Mouse (Mus musculus): Measurements from ENCODE around the gene Ugt1a10. TPM values are rescaled to one million over a fixed set of nuclear protein-coding genes. Genes with fewer than 3 reads are reported as not detected.
A peak's percentile ranks its signal among the peaks of the same experiment; 100 is the strongest.

Ugt1a10 gene
- polyA plus RNA-seq, 1 experiment from 2014 or later = 0.14 TPM

DNA sequence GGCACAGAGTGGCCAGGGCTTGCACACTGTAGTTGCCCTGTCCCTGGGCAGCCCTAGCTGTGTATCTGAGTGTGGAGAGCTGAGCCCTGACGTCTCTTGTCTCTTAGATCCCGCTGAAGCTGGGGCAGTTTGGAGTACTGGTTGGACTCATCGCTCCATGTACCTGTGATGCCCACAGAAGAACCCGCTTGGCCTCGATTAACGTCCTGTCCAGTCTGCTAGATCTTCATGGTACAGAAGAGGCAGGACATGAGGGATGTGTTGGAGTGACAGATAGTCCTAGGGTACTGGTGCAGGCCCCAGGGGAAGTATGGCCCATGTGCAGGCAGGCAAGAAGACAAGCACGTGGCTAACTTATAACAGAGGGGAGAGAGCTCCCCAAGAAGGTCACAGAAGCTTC is 194.4 kb downstream of the Ugt1a10 start:
- ChIA-PET POLR2A (interaction anchor here (1.1 to 1.3 kb wide), 2 partner anchors 14 to 42 kb away, joined by 3 to 4 read pairs; no protein-coding TSS in a partner anchor), CTCF (interaction anchor here (1.2 to 1.9 kb wide), 4 partner anchors 13 to 38 kb away, joined by 3 to 6 read pairs (median 4); partner anchors contain the start of genes Hjurp, Trpm8 and Ugt1a1)
- no peak for TF ChIP-seq CTCF (IDR thresholded peaks at IDR 0.05)
- no peaks in the 10 kb centered on the region for H3K27me3 ChIP-seq
- ATAC-seq (no peak), DNase-seq (ENCODE audit: low read depth, low spot score) (no peak)
- in situ Hi-C loops (cut with MboI; ENCODE audit: low pct_unique_long_range_greater_than_20kb) = no loop called here

DNA sequence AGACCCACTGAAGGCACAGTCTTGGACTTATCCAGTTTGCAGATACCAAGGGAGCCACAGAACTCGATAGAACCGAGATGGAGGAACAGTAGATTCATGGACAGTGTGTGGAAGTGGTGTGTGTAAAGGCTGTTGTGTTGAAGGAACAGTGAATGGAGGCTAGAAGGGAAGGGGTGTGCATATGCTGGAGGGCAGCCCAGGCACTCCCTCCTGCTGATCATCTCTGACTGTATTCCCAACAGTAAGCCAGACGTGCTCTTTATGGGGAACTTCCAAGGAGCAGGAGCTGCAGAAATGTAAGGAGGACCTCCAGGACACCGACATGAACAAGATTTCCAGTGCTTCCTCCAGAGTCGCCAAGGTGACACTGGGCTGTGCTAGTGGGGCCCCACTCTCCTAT is 194.8 kb downstream of the Ugt1a10 start:
- no peaks in the 10 kb centered on the region for H3K27me3 ChIP-seq
- TF ChIP-seq CTCF (IDR thresholded peaks at IDR 0.05) = no peak
- POLR2A ChIA-PET = interaction anchor here (1.1 to 1.3 kb wide), 2 partner anchors 14 to 43 kb away, joined by 3 to 4 read pairs; no protein-coding TSS in a partner anchor
- no peak for DNase-seq (ENCODE audit: low read depth, low spot score)
- CTCF ChIA-PET = interaction anchor here (1.9 kb wide), 1 partner anchor 13 kb away, joined by 5 read pairs; no protein-coding TSS in a partner anchor
- ATAC-seq = no peak
- in situ Hi-C loops (cut with MboI; ENCODE audit: low pct_unique_long_range_greater_than_20kb) = no loop called here

- DNase-seq (ENCODE audit: low read depth, low spot score) = no peak
- in situ Hi-C loops (cut with MboI; ENCODE audit: low pct_unique_long_range_greater_than_20kb) = no loop called here
- ChIA-PET POLR2A (no interaction called here), CTCF (interaction anchor here (0.8 to 1.8 kb wide), 5 partner anchors 8 to 37 kb away, joined by 3 to 6 read pairs (median 4); partner anchors contain the start of genes Hjurp and Trpm8)
- no peak for ATAC-seq
- no peak for TF ChIP-seq CTCF (IDR thresholded peaks at IDR 0.05)
- no peaks in the 10 kb centered on the region for H3K27me3 ChIP-seq
Measured at GRCm38 (mm10) chr1:88253106-88253505, 197.9 kb downstream of the Ugt1a10 start.

DNA sequence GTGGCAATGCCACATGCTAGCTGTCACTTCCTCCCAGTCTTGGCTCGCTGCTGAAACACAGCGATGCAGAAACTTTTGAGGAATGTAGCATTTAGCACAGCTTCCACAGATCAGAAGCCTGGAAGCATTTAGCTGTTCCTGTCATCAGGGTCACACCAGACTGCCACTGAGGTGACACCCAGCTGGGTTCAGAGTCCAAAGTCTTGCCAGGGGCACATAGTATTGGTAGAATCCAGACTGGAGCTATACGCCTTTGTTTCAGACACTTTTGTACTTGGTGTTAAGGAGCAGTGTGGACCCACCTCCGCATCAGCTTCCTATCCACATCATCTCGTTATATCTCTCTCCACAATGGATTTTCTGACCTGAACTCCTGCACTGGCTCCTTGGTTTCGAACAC is 198.4 kb downstream of the Ugt1a10 start:
- ChIA-PET POLR2A (interaction anchor here (0.7 kb wide), 1 partner anchor 95 kb away, joined by 3 read pairs; no protein-coding TSS in a partner anchor), CTCF (interaction anchor here (0.8 to 1.8 kb wide), 4 partner anchors 8 to 24 kb away, joined by 3 to 6 read pairs (median 4); partner anchors contain the start of genes Hjurp and Trpm8)
- H3K27me3 ChIP-seq = no peaks in the 10 kb centered on the region
- ATAC-seq = no peak
- TF ChIP-seq CTCF (IDR thresholded peaks at IDR 0.05) = no peak
- in situ Hi-C loops (cut with MboI; ENCODE audit: low pct_unique_long_range_greater_than_20kb) = no loop called here
- no peak for DNase-seq (ENCODE audit: low read depth, low spot score)

- POLR2A ChIA-PET = no interaction called here
- H3K27me3 ChIP-seq = no peaks in the 10 kb centered on the region
- TF ChIP-seq CTCF (IDR thresholded peaks at IDR 0.05) = no peak
- DNase-seq (ENCODE audit: low read depth, low spot score) (no peak), ATAC-seq (no peak)
- in situ Hi-C loops (cut with MboI; ENCODE audit: low pct_unique_long_range_greater_than_20kb) = no loop called here
- CTCF ChIA-PET = interaction anchor here (1.1 to 1.2 kb wide), 2 partner anchors 12 to 29 kb away, joined by 3 read pairs; no protein-coding TSS in a partner anchor
Measured at GRCm38 (mm10) chr1:88254793-88255465, 199.7 kb downstream of the Ugt1a10 start.

GRCm38 (mm10) chr1:88255466-88255857 is 200.3 kb downstream of the Ugt1a10 start:
- no peak for DNase-seq (ENCODE audit: low read depth, low spot score)
- ChIA-PET CTCF (interaction anchor here (1.1 to 1.2 kb wide), 2 partner anchors 13 to 28 kb away, joined by 3 read pairs; no protein-coding TSS in a partner anchor), POLR2A (no interaction called here)
- no peak for ATAC-seq
- no peak for TF ChIP-seq CTCF (IDR thresholded peaks at IDR 0.05)
- in situ Hi-C loops (cut with MboI; ENCODE audit: low pct_unique_long_range_greater_than_20kb) = no loop called here
- no peaks in the 10 kb centered on the region for H3K27me3 ChIP-seq

DNA sequence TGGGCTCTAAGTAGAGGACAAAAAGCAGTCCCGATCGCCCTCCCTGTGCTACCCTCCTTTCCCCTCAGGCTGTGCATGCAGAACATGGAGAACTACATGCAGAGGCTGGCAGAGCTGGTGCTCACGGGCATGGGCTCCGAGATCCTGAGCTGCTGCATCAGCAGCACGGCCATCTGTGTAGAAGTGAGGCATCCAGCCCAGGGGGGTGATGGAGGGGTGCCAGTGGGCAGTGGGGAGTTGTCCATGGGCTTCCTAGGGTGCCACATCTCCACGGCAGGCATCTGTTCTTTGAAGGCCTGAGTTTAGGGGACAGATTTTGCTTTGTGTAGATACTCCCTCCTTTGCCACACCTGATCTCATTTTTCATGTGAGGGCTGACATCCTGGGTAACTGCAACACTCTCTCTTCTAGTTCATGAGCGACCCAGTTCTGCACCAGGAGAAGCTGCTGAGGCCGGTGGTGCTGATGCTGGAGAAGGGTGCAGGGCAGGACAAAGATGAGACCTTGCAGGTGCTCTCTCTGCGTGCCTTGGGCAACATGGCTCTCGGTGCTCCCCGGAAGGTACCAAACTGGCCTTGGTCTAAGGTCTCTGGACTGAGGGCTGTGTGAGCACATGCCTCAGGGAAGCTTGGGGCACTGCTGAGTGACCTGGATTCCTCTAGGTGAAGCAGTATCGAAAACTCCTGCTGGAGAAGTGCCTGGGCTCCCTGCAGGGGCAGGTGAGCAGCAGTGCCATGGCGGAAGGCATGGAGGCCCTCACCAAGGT is 201.0 kb downstream of the Ugt1a10 start:
- in situ Hi-C loops (cut with MboI; ENCODE audit: low pct_unique_long_range_greater_than_20kb) = no loop called here
- no peak for TF ChIP-seq CTCF (IDR thresholded peaks at IDR 0.05)
- POLR2A ChIA-PET = interaction anchor here (1.2 kb wide), 1 partner anchor 22 kb away, joined by 4 read pairs; the partner anchor contains the start of genes Hjurp and Trpm8
- ATAC-seq (no peak), DNase-seq (ENCODE audit: low read depth, low spot score) (no peak)
- CTCF ChIA-PET = interaction anchor here (0.7 to 2.1 kb wide), 5 partner anchors 8 to 32 kb away, joined by 3 to 8 read pairs (median 4); partner anchors contain the start of genes Hjurp and Trpm8
- H3K27me3 ChIP-seq = no peaks in the 10 kb centered on the region

GRCm38 (mm10) chr1:88256886-88257663 is 201.9 kb downstream of the Ugt1a10 start:
- ChIA-PET CTCF (interaction anchor here (1.0 to 2.1 kb wide), 6 partner anchors 9 to 44 kb away, joined by 4 to 8 read pairs (median 5); partner anchors contain the start of genes Hjurp and Trpm8), POLR2A (interaction anchor here (1.2 to 1.6 kb wide), 2 partner anchors 9 to 21 kb away, joined by 3 to 4 read pairs; partner anchors contain the start of genes Hjurp and Trpm8)
- ATAC-seq = peak; percentile 18
- DNase-seq (ENCODE audit: low read depth, low spot score) = peak; percentile 71
- no peaks in the 10 kb centered on the region for H3K27me3 ChIP-seq
- in situ Hi-C loops (cut with MboI; ENCODE audit: low pct_unique_long_range_greater_than_20kb) = no loop called here
- no peak for TF ChIP-seq CTCF (IDR thresholded peaks at IDR 0.05)

DNA sequence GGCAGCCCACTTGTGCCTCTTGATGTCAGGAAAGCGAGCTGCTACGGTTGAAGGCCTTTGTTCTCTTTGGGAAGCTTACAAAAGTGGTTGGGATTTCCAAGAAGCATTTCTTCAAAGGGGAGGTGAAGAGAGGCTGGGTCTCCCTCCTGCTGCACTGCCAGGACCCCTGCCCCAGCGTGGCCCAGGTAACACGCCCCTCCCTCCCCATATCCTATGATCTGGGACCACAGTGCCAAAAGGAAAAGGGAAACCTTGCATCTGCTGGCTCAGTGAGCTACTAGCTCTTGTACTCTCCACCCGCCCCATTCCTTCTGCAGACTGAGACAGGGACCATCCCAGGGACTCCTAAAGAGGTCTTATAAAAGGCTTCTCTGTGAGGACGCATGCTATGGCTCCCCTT is 202.5 kb downstream of the Ugt1a10 start:
- CTCF ChIA-PET = interaction anchor here (0.7 to 2.1 kb wide), 7 partner anchors 8 to 46 kb away, joined by 3 to 8 read pairs (median 4); partner anchors contain the start of genes Hjurp, Trpm8 and Ugt1a1
- no peaks in the 10 kb centered on the region for H3K27me3 ChIP-seq
- in situ Hi-C loops (cut with MboI; ENCODE audit: low pct_unique_long_range_greater_than_20kb) = no loop called here
- POLR2A ChIA-PET = interaction anchor here (0.6 to 1.6 kb wide), 2 partner anchors 8 to 17 kb away, joined by 3 to 4 read pairs; no protein-coding TSS in a partner anchor
- DNase-seq (ENCODE audit: low read depth, low spot score) = no peak
- no peak for ATAC-seq
- TF ChIP-seq CTCF (IDR thresholded peaks at IDR 0.05) = no peak

Measured in Patski (cell line).